Mouse (Mus musculus) liver, adult 2 months (tissue): ENCODE results near the gene 1700092M07Rik. TPM values are rescaled to one million over a fixed set of nuclear protein-coding genes. Genes with fewer than 3 reads are reported as not detected.

Experiments used
- DNase-seq: peaks from one replicate; pipeline ENCODE4 v3.0.0-alpha.2; 2011; ENCODE audit warnings: low read depth, low spot score; ENCODE audit errors: extremely low read depth
- H3K27ac ChIP-seq: fragments of 200-500 bp; replicated peaks from 2 replicates; pipeline ENCODE4 v1.5.1; 2012; ENCODE audit warnings: low read depth, mild to moderate bottlenecking, control low read depth, inconsistent platforms, low read length; ENCODE audit not compliant: insufficient read depth
- H3K27me3 ChIP-seq: fragments of 200-500 bp; 2 replicates; pipeline ENCODE4 v1.6.1; 2012; ENCODE audit warnings: mild to moderate bottlenecking, moderate library complexity, low read length, inconsistent platforms; ENCODE audit not compliant: control insufficient read depth, insufficient read depth
- H3K36me3 ChIP-seq: fragments of 200-500 bp; 2 replicates; pipeline ENCODE4 v1.6.1; 2012; ENCODE audit warnings: low read length, inconsistent platforms; ENCODE audit not compliant: control insufficient read depth, insufficient read depth
- H3K4me1 ChIP-seq: fragments of 200-500 bp; 2 replicates; pipeline ENCODE4 v1.6.1; 2011; ENCODE audit warnings: low read length; ENCODE audit not compliant: control insufficient read depth, insufficient read depth
- H3K4me3 ChIP-seq: fragments of 200-500 bp; 2 replicates; pipeline ENCODE4 v1.5.1; 2011; ENCODE audit warnings: low read depth, mild to moderate bottlenecking, control low read depth, low read length, moderate library complexity; ENCODE audit not compliant: insufficient read depth
- H3K79me2 ChIP-seq: fragments of 200-500 bp; 2 replicates; pipeline ENCODE4 v1.6.1; 2012; ENCODE audit warnings: inconsistent platforms, mild to moderate bottlenecking, low read length, moderate library complexity; ENCODE audit not compliant: control insufficient read depth, insufficient read depth
- H3K9ac ChIP-seq: fragments of 200-500 bp; 2 replicates; pipeline ENCODE4 v1.6.1; 2012; ENCODE audit warnings: low read depth, mild to moderate bottlenecking, control low read depth, inconsistent platforms, low read length
- CTCF ChIP-seq: fragments of 200-500 bp; IDR thresholded peaks from 2 replicates; pipeline ENCODE4 v1.5.1; 2011; ENCODE audit warnings: low read depth, low read length, control low read depth
- POLR2A ChIP-seq: fragments of 200-500 bp; IDR thresholded peaks from 2 replicates; pipeline ENCODE4 v1.6.1; 2011; ENCODE audit warnings: low read length, control low read depth; ENCODE audit not compliant: insufficient read depth; ENCODE audit errors: extremely low read depth
- WGBS: fragments of 180-500 bp; shearing (Covaris S2); methylation state at CpG from one replicate; pipeline ENCODE4 v1.1.7; 2018; 5-methylcytosine and 5-hydroxymethylcytosine counted together
- polyA plus RNA-seq: library from polyadenylated mRNA; depleted of rRNA; stranded (reverse); fragments of >200 nt; gene quantifications from 2 replicates; pipeline ENCODE4 v1.2.3, GENCODE M21; 2012; rRNA removed
- total RNA-seq: library from RNA; depleted of rRNA; stranded (reverse); fragments of >200 nt; gene quantifications from 2 replicates; pipeline ENCODE4 v1.2.3, GENCODE M21; 2014; rRNA removed

1700092M07Rik gene
- total RNA-seq (0.83 TPM in 1 of 2 replicates, not detected in the other), polyA plus RNA-seq (not detected in 2 replicates)

DNA sequence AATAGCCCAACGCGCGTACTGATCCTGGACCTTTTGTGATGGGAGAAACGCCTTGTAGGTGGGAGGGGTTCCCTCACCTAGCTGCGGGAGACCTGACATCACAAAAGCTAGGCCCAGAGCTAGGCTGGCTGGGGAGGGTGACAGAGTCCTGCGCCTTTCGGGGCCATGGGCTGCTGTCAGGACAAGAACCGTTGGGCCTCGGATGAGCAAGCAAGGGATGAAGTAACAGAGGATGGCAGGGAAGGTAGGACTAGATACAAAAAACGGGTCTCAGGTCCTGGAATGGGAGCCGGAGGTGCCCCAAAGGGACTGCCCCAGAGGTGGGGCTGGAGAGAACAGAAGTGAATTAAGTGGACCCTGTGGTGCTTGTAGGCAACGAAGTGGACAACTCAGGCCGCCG is at the start of gene 1700092M07Rik:
Gene 1700092M07Rik (plus strand): TSS at position 116 of the 400 bp plus-strand sequence.
- no peak for DNase-seq
- H3K36me3 ChIP-seq: peaks cover 38% of the 10 kb centered on the region
- H3K27me3 ChIP-seq: no peaks in the 10 kb centered on the region
- H3K4me1 ChIP-seq: peaks cover 13% of the 10 kb centered on the region
- H3K27ac ChIP-seq: peak within 1 kb of the TSS; percentile 95
- TF ChIP-seq CTCF: no peak
- no peak for TF ChIP-seq POLR2A
- WGBS: 64% methylated on average over 14 of the region's 14 CpGs
- peaks cover 14% of the 10 kb centered on the region; the same call in 1 of the 2 replicates for H3K79me2 ChIP-seq
- peak within 1 kb of the TSS; percentile 96 for H3K9ac ChIP-seq
- H3K4me3 ChIP-seq: peak within 1 kb of the TSS; percentile 73

DNA sequence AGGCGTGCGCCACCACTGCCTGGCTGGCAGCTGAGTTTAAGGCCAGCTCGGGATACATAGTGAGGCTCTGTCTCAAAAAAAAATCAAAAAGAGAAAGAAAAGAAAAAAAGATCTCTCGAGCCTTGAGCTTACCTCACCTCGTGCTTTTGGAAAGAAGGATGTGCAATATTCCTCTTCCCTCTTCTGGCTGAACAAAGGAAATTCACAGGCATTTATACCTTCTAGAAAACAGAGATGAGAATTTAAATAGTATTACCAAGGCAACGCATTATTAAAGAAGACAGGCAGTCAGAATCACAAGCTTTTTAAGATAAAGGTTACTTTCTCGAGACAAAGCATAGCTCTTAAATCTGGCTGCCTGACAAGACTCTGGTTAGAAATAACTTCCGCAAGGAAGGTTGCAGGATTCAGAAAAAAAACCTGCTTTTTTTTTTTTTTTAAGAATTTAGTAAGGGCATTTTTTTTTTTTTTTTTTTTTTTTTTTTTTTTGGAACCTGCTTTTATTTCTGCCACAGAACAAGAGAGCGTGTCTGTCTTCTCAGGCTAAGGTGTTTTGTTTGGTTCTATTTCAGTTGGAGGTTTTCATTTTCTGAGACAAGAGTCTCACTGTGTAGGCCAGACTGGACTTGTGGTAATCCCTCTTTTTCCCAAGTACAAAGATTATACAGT is 48.5 kb upstream of the 1700092M07Rik start:
- Histone ChIP-seq H3K79me2 (no peaks in the 10 kb centered on the region), H3K27me3 (no peaks in the 10 kb centered on the region), H3K9ac (no peak overlapping the region), H3K27ac (no peak overlapping the region), H3K36me3 (no peaks in the 10 kb centered on the region), H3K4me1 (0 out of 2 replicates have a peak, but pooled peaks cover 2% of the 10 kb centered on the region), H3K4me3 (no peak overlapping the region)
- 79% methylated on average over 9 of the region's 9 CpGs for WGBS
- TF ChIP-seq POLR2A (no peak), CTCF (no peak)
- no peak for DNase-seq

DNA sequence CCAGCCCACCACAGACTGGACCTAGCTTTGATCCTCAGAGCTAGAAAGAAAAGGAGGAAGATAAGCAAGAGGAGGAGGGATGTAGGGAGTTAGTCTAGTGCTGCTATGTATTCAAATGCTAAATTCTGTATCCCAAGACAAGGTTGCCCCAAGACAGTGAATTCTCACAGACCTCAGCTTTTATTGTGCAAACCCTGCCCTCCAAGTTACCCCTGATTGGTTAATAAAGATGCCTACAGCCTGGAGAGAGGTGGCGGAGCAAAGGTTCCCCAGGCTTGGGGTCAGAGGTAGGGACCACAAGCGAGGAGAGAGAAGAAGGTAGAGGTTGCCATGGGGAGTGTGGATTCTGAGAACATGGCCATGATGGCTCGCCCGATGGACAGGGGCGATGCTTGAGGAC is 47.8 kb upstream of the 1700092M07Rik start:
- TF ChIP-seq CTCF: no peak
- no peak for TF ChIP-seq POLR2A
- Histone ChIP-seq H3K4me1 (0 out of 2 replicates have a peak, but pooled peaks cover 2% of the 10 kb centered on the region), H3K27me3 (no peaks in the 10 kb centered on the region), H3K36me3 (no peaks in the 10 kb centered on the region), H3K4me3 (no peak overlapping the region), H3K79me2 (no peaks in the 10 kb centered on the region), H3K27ac (no peak overlapping the region), H3K9ac (no peak overlapping the region)
- 90% methylated on average over 5 of the region's 5 CpGs for WGBS
- no peak for DNase-seq

DNA sequence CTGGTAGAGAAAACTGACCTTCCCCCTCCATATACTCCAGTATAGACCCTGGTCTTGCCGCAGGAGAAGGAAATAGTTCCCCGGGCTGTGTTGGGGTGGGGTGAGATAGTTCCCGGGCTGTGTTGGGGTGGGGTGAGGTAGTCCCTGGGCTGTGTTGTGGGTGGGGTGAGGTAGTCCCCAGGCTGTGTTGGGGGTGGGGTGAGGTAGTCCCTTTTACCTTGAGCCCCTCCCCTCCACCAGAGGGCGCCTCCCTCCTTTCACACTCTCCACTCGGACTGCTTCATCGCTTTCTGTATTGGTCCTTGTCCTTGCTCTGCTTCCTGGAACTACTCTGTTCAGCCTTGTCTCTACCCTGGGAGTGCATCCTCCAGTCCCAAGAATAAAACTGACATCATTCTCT is 45.2 kb upstream of the 1700092M07Rik start:
- no peak for TF ChIP-seq POLR2A
- TF ChIP-seq CTCF: peak; percentile 75
- Histone ChIP-seq H3K4me3 (no peak overlapping the region), H3K27ac (no peak overlapping the region), H3K9ac (no peak overlapping the region), H3K27me3 (no peaks in the 10 kb centered on the region), H3K4me1 (0 out of 2 replicates have a peak, but pooled peaks cover 2% of the 10 kb centered on the region), H3K79me2 (no peaks in the 10 kb centered on the region), H3K36me3 (no peaks in the 10 kb centered on the region)
- WGBS: 31% methylated on average over 5 of the region's 6 CpGs
- DNase-seq: no peak

DNA sequence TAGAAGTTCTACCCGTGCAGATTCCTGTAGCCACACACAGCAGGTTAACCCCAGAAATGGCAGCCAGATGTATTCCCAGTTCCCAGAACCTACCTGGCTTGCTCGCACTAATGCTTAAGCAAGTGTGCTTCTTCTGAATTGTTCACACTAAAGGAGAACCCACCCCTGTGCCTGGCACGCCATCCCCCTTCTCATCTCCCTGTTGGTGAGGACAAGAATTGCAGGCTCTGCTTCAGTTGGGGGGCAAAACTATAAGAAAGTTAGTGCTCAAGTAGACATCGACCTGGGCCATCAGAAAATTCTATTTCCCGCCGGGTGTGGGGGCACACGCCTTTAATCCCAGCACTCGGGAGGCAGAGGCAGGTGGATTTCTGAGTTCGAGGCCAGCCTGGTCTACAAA is 40.9 kb upstream of the 1700092M07Rik start:
- no peak overlapping the region for H3K27ac ChIP-seq
- TF ChIP-seq POLR2A: no peak
- TF ChIP-seq CTCF: no peak
- no peaks in the 10 kb centered on the region for H3K36me3 ChIP-seq
- no peak overlapping the region for H3K9ac ChIP-seq
- 81% methylated on average over 9 of the region's 9 CpGs for WGBS
- H3K4me1 ChIP-seq: 0 out of 2 replicates have a peak, but pooled peaks cover 2% of the 10 kb centered on the region
- no peaks in the 10 kb centered on the region for H3K79me2 ChIP-seq
- no peak overlapping the region for H3K4me3 ChIP-seq
- no peaks in the 10 kb centered on the region for H3K27me3 ChIP-seq
- DNase-seq: no peak

DNA sequence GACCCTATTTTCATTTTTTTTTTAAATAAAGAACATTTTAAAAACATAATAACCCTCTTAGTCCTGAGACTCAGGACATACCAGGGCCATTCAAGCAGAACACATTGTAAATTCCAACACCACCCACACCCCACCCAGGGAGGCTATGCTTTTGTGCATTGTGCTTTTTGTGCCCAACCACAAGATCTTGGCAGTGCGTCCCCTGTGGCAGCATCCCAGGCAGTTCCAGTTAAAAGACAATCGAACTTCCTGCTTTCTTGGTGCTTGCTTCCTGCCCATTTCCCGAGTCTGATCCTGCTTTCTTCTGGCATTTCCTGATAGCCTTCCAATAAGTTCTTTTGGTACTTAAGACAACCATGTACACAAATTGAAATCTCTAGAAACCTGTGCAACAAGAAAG is 38.1 kb upstream of the 1700092M07Rik start:
- Histone ChIP-seq H3K36me3 (peaks cover 5% of the 10 kb centered on the region; the same call in 1 of the 2 replicates), H3K27me3 (no peaks in the 10 kb centered on the region), H3K9ac (no peak overlapping the region), H3K4me3 (no peak overlapping the region), H3K4me1 (no peaks in the 10 kb centered on the region), H3K27ac (no peak overlapping the region), H3K79me2 (no peaks in the 10 kb centered on the region)
- no peak for TF ChIP-seq POLR2A
- no peak for TF ChIP-seq CTCF
- WGBS: 61% methylated on average over 3 of the region's 3 CpGs
- no peak for DNase-seq
